Mouse (Mus musculus): ENCODE results near the gene Ntn5.

GRCm38 (mm10) chr7:45711316-45712021 is 27.6 kb downstream of the Ntn5 start:
- TF ChIP-seq CTCF (IDR thresholded peaks at IDR 0.05; ENCODE audit: low read depth, low read length) = no peak
- TF ChIP-seq POLR2A (IDR thresholded peaks at IDR 0.05; ENCODE audit: borderline replicate concordance, low read depth, low read length) = no peak

All from bone marrow macrophage, adult 2 months (primary cell).